Mouse (Mus musculus): ENCODE measurements around the gene Tgoln1. TPM values are rescaled to one million over a fixed set of nuclear protein-coding genes. Genes with fewer than 3 reads are reported as not detected.
A peak's percentile ranks its signal among the peaks of the same experiment; 100 is the strongest.

The Tgoln1 gene
- total RNA-seq, 1 experiment from 2014 or later = 95.8 TPM

GRCm38 (mm10) chr6:72635760-72636431 is 19.1 kb upstream of the Tgoln1 start:
- ATAC-seq (replicated peaks in 1 of 2; ENCODE audit: insufficient read depth in 1 of 2, low FRiP score in 2 of 2, low TSS enrichment in 1 of 2, low read depth in 1 of 2, poor library complexity in 2 of 2, severe bottlenecking in 2 of 2) = peak; percentile 55 to 66

GRCm38 (mm10) chr6:72634311-72634710 is 17.5 kb upstream of the Tgoln1 start:
- ATAC-seq (replicated peaks in 1 of 2; ENCODE audit: insufficient read depth in 1 of 2, low FRiP score in 2 of 2, low TSS enrichment in 1 of 2, low read depth in 1 of 2, poor library complexity in 2 of 2, severe bottlenecking in 2 of 2) = no peak

GRCm38 (mm10) chr6:72631700-72632099 is 14.9 kb upstream of the Tgoln1 start:
- no peak for ATAC-seq (replicated peaks in 1 of 2; ENCODE audit: insufficient read depth in 1 of 2, low FRiP score in 2 of 2, low TSS enrichment in 1 of 2, low read depth in 1 of 2, poor library complexity in 2 of 2, severe bottlenecking in 2 of 2)

- ATAC-seq (replicated peaks in 1 of 2; ENCODE audit: insufficient read depth in 1 of 2, low FRiP score in 2 of 2, low TSS enrichment in 1 of 2, low read depth in 1 of 2, poor library complexity in 2 of 2, severe bottlenecking in 2 of 2) = no peak
Observed at GRCm38 (mm10) chr6:72630961-72631360, 14.2 kb upstream of the Tgoln1 start.

- ATAC-seq (replicated peaks in 1 of 2; ENCODE audit: insufficient read depth in 1 of 2, low FRiP score in 2 of 2, low TSS enrichment in 1 of 2, low read depth in 1 of 2, poor library complexity in 2 of 2, severe bottlenecking in 2 of 2) = no peak
Observed at GRCm38 (mm10) chr6:72630370-72630769, 13.6 kb upstream of the Tgoln1 start.

GRCm38 (mm10) chr6:72627276-72627675 is 10.5 kb upstream of the Tgoln1 start:
- no peak for ATAC-seq (replicated peaks in 1 of 2; ENCODE audit: insufficient read depth in 1 of 2, low FRiP score in 2 of 2, low TSS enrichment in 1 of 2, low read depth in 1 of 2, poor library complexity in 2 of 2, severe bottlenecking in 2 of 2)

- no peak for ATAC-seq (replicated peaks in 1 of 2; ENCODE audit: insufficient read depth in 1 of 2, low FRiP score in 2 of 2, low TSS enrichment in 1 of 2, low read depth in 1 of 2, poor library complexity in 2 of 2, severe bottlenecking in 2 of 2)
Observed at GRCm38 (mm10) chr6:72626391-72626790, 9.6 kb upstream of the Tgoln1 start.

- peak; percentile 72 to 75; a peak in 3 of 4 replicates for ATAC-seq (replicated peaks in 1 of 2; ENCODE audit: insufficient read depth in 1 of 2, low FRiP score in 2 of 2, low TSS enrichment in 1 of 2, low read depth in 1 of 2, poor library complexity in 2 of 2, severe bottlenecking in 2 of 2)
Observed at GRCm38 (mm10) chr6:72623661-72624402, 7.0 kb upstream of the Tgoln1 start.

GRCm38 (mm10) chr6:72622917-72623316 is 6.1 kb upstream of the Tgoln1 start:
- no peak for ATAC-seq (replicated peaks in 1 of 2; ENCODE audit: insufficient read depth in 1 of 2, low FRiP score in 2 of 2, low TSS enrichment in 1 of 2, low read depth in 1 of 2, poor library complexity in 2 of 2, severe bottlenecking in 2 of 2)

GRCm38 (mm10) chr6:72620920-72621319 is 4.1 kb upstream of the Tgoln1 start:
- no peak for ATAC-seq (replicated peaks in 1 of 2; ENCODE audit: insufficient read depth in 1 of 2, low FRiP score in 2 of 2, low TSS enrichment in 1 of 2, low read depth in 1 of 2, poor library complexity in 2 of 2, severe bottlenecking in 2 of 2)

GRCm38 (mm10) chr6:72619734-72620532 is 3.1 kb upstream of the Tgoln1 start:
- no peak for ATAC-seq (replicated peaks in 1 of 2; ENCODE audit: insufficient read depth in 1 of 2, low FRiP score in 2 of 2, low TSS enrichment in 1 of 2, low read depth in 1 of 2, poor library complexity in 2 of 2, severe bottlenecking in 2 of 2)

GRCm38 (mm10) chr6:72615561-72616375 is 1.0 kb downstream of the Tgoln1 start:
- no peak for ATAC-seq (replicated peaks in 1 of 2; ENCODE audit: insufficient read depth in 1 of 2, low FRiP score in 2 of 2, low TSS enrichment in 1 of 2, low read depth in 1 of 2, poor library complexity in 2 of 2, severe bottlenecking in 2 of 2)

GRCm38 (mm10) chr6:72615151-72615550 is 1.6 kb downstream of the Tgoln1 start:
- no peak for ATAC-seq (replicated peaks in 1 of 2; ENCODE audit: insufficient read depth in 1 of 2, low FRiP score in 2 of 2, low TSS enrichment in 1 of 2, low read depth in 1 of 2, poor library complexity in 2 of 2, severe bottlenecking in 2 of 2)

GRCm38 (mm10) chr6:72610261-72610660 is 6.5 kb downstream of the Tgoln1 start:
- no peak for ATAC-seq (replicated peaks in 1 of 2; ENCODE audit: insufficient read depth in 1 of 2, low FRiP score in 2 of 2, low TSS enrichment in 1 of 2, low read depth in 1 of 2, poor library complexity in 2 of 2, severe bottlenecking in 2 of 2)

GRCm38 (mm10) chr6:72608662-72609184 is 8.1 kb downstream of the Tgoln1 start:
- ATAC-seq (replicated peaks in 1 of 2; ENCODE audit: insufficient read depth in 1 of 2, low FRiP score in 2 of 2, low TSS enrichment in 1 of 2, low read depth in 1 of 2, poor library complexity in 2 of 2, severe bottlenecking in 2 of 2) = no peak

GRCm38 (mm10) chr6:72607676-72608075 is 9.1 kb downstream of the Tgoln1 start:
- ATAC-seq (replicated peaks in 1 of 2; ENCODE audit: insufficient read depth in 1 of 2, low FRiP score in 2 of 2, low TSS enrichment in 1 of 2, low read depth in 1 of 2, poor library complexity in 2 of 2, severe bottlenecking in 2 of 2) = no peak

- ATAC-seq (replicated peaks in 1 of 2; ENCODE audit: insufficient read depth in 1 of 2, low FRiP score in 2 of 2, low TSS enrichment in 1 of 2, low read depth in 1 of 2, poor library complexity in 2 of 2, severe bottlenecking in 2 of 2) = no peak
Observed at GRCm38 (mm10) chr6:72607060-72607459, 9.7 kb downstream of the Tgoln1 start.

Data from hematopoietic stem cell, adult 5-6 weeks (primary cell).